Mouse (Mus musculus) lung, adult 2 months (tissue): ENCODE measurements around the gene Grb2.

Source experiments
- CTCF ChIP-seq: fragments of 200-500 bp; IDR thresholded peaks from 2 replicates; pipeline ENCODE4 v1.5.1; 2011; ENCODE audit warnings: mild to moderate bottlenecking, low read length, control low read depth; ENCODE audit not compliant: insufficient read depth
- POLR2A ChIP-seq: fragments of 200-500 bp; IDR thresholded peaks from 2 replicates; pipeline ENCODE4 v1.6.1; 2011; ENCODE audit warnings: low read depth, mild to moderate bottlenecking, control low read depth, low read length, borderline replicate concordance; ENCODE audit errors: extremely low read depth

- TF ChIP-seq CTCF = no peak
- no peak for TF ChIP-seq POLR2A
These were observed 14.3 kb downstream of the Grb2 start for GRCm38 (mm10) chr11:115693979-115694578.
